Mouse (Mus musculus) layer of hippocampus, postnatal 25 days (tissue): ENCODE data around the gene Sh2b1. TPM values are rescaled to one million over a fixed set of nuclear protein-coding genes. Genes with fewer than 3 reads are reported as not detected.

ENCODE experiments used
- DNase-seq, 2 experiments: peaks; one replicate each; pipeline ENCODE4 v3.0.0; 2022; ENCODE audit warnings: mixed read lengths in 2 of 2, low spot score in 1 of 2; ENCODE audit errors: extremely low spot score in 1 of 2
- total RNA-seq, 2 experiments: library from RNA; stranded (reverse); gene quantifications; 2 replicates each; pipeline ENCODE4 v1.2.3; 2021

Gene Sh2b1
- total RNA-seq, 2 experiments from 2014 or later, result 70.8 to 73.1 TPM

- no peak for DNase-seq
These were observed 6.5 kb upstream of the Sh2b1 start for GRCm38 (mm10) chr7:126481699-126482098.

GRCm38 (mm10) chr7:126474486-126474955, 703 bp downstream of the Sh2b1 start:
- no peak for DNase-seq

GRCm38 (mm10) chr7:126473470-126474086, 1.6 kb downstream of the Sh2b1 start:
- DNase-seq, result no peak

- DNase-seq, result no peak
These were observed 2.5 kb downstream of the Sh2b1 start for GRCm38 (mm10) chr7:126472713-126473112.

- DNase-seq, result no peak
These were observed 2.9 kb downstream of the Sh2b1 start for GRCm38 (mm10) chr7:126472306-126472705.

- DNase-seq, result no peak
These were observed 3.4 kb downstream of the Sh2b1 start for GRCm38 (mm10) chr7:126471853-126472252.

GRCm38 (mm10) chr7:126471361-126471760, 3.9 kb downstream of the Sh2b1 start:
- DNase-seq, result no peak

- DNase-seq, result no peak
These were observed 5.1 kb downstream of the Sh2b1 start for GRCm38 (mm10) chr7:126470077-126470476.

- no peak for DNase-seq
These were observed 7.2 kb downstream of the Sh2b1 start for GRCm38 (mm10) chr7:126467834-126468627.

- DNase-seq, result peak; percentile 25 to 52
These were observed 8.0 kb downstream of the Sh2b1 start for GRCm38 (mm10) chr7:126467271-126467670.

- no peak for DNase-seq
These were observed 8.5 kb downstream of the Sh2b1 start for GRCm38 (mm10) chr7:126466707-126467106.

GRCm38 (mm10) chr7:126466116-126466515, 9.1 kb downstream of the Sh2b1 start:
- no peak for DNase-seq

- no peak for DNase-seq
These were observed 9.8 kb downstream of the Sh2b1 start for GRCm38 (mm10) chr7:126465246-126466030.

GRCm38 (mm10) chr7:126464836-126465235, 10.4 kb downstream of the Sh2b1 start:
- no peak for DNase-seq

- DNase-seq, result no peak
These were observed 11.1 kb downstream of the Sh2b1 start for GRCm38 (mm10) chr7:126464121-126464520.

- no peak for DNase-seq
These were observed 11.7 kb downstream of the Sh2b1 start for GRCm38 (mm10) chr7:126463547-126463946.

GRCm38 (mm10) chr7:126463004-126463403, 12.2 kb downstream of the Sh2b1 start, which contains the start of gene Atp2a1:
Gene Atp2a1, minus strand, starts transcription at chr7:126463108.
- no peak for DNase-seq

GRCm38 (mm10) chr7:126461626-126462025, 13.6 kb downstream of the Sh2b1 start:
- DNase-seq, result no peak

- no peak for DNase-seq
These were observed 14.4 kb downstream of the Sh2b1 start for GRCm38 (mm10) chr7:126460623-126461399.
